Mouse (Mus musculus) midbrain, embryonic 10.5 days (tissue): ENCODE measurements around the gene Slco6d1. TPM values are rescaled to one million over a fixed set of nuclear protein-coding genes. Genes with fewer than 3 reads are reported as not detected.

ENCODE experiments used
- microRNA-seq: library from miRNA; unstranded; fragments of <30 nt; microRNA quantifications from one replicate; pipeline ENCODE4, GENCODE M21; 2017
- polyA plus RNA-seq: library from polyadenylated mRNA; unstranded; fragments of >200 nt; fragmentation: Nextera tagmentation; extraction: Ambion mirVana; gene quantifications from 2 replicates; pipeline ENCODE4 v1.2.1, GENCODE M21; 2016

Gene Slco6d1
- polyA plus RNA-seq, 1 experiment from 2014 or later, result not detected

Small RNAs within 50 kb of the gene (microRNA-seq; reads per million reads assigned to microRNA genes)
- not detected for gene Gm26134
